Mouse (Mus musculus) MEL-GATA-1-ER (cell line): ENCODE measurements around the gene Mink1.

ENCODE experiments used
- DNase-seq: peaks from one replicate; pipeline ENCODE4 v3.0.0-alpha.2; 2012; ENCODE audit warnings: low read depth; ENCODE audit errors: extremely low read depth

Gene Mink1

GRCm38 (mm10) chr11:70591733-70592132 lies 29.1 kb downstream of the Mink1 start:
- DNase-seq, result no peak

DNA sequence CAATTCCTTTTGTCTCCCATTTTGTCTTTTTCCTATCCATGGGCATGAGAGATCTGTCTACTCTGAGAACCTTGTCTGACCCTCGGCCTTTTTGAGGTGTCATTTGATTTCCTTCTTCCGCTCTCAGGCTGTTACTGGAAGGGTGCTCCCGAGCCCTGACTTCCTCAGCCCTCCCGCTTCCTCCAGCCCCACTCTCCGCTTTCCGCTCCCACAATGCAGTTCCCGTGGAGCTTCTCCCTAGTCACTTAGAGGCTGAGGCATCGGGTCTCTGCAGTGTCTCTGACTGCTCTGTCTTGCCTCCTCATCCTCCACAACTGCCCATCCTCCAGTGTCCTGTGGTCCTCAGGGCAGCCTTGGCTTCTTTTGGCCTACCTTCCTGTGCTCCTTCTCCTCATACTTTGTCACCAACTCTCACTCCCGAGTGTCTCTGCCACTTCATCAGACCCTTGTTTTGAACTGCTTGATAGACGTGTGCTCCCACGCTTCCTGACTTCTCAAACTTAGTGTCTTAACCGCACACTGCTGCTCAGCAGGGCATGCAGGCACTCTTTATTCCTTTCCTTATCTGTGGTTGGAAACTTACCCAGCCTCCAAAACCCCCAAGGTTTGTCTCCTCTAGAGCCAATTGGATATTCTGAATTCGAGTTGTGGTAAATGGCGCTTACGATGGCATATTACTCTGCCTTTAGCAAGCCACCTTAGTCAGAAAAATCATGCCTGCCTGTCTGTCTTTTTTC lies 31.7 kb downstream of the Mink1 start:
- no peak for DNase-seq

- DNase-seq, result no peak
Observed at GRCm38 (mm10) chr11:70595638-70596037, 33.0 kb downstream of the Mink1 start.

GRCm38 (mm10) chr11:70596094-70596493 lies 33.4 kb downstream of the Mink1 start:
- DNase-seq, result no peak

DNA sequence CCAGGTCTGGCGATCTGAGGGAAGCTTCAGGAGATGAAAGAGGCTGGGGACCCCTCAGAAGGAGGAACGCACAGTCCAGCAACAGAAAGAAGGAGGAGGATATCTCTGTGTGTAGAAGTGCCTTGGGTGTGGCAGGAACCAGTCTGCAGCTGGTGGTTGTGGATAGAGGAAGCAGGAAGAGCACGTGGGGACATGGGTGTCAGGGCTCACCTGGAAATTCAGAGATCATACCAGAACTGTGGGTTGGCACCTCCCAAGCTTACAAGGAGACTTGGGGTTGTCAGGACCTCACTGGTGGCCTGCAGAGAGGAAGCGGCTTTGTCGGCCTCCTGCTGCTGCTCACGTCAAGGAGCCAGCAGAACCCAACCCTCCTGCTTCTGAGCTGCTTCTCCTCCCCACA lies 34.6 kb downstream of the Mink1 start:
- peak; percentile 82 for DNase-seq

DNA sequence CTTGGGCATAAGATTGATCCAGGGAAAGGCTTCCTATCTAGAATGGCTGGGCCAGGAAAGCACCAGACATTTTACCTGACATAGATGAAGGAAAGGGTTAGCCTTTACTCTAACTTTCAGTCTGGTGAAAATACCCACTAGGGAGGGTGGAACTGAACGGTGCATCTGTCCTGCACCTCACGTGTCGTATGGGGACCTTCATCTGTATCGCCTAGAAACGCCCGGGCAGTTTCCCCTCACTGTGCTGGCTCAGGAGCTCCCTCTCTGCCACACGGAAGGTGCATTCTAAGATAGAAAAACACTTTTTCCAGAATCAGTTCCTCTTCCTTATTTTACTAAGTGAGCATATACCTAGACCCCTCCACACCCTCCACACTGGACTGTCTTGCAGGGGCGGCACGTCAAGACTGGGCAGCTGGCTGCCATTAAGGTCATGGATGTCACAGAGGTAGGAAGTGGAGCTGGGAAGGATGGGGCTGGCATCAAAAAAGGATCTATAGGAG lies 35.8 kb downstream of the Mink1 start:
- DNase-seq, result no peak

- DNase-seq, result no peak
Observed at GRCm38 (mm10) chr11:70605024-70605566, 42.4 kb downstream of the Mink1 start.

GRCm38 (mm10) chr11:70606717-70607116 lies 44.0 kb downstream of the Mink1 start:
- no peak for DNase-seq

- DNase-seq, result no peak
Observed at GRCm38 (mm10) chr11:70607611-70608010, 44.9 kb downstream of the Mink1 start.

GRCm38 (mm10) chr11:70608381-70609066 lies 45.8 kb downstream of the Mink1 start:
- no peak for DNase-seq

- no peak for DNase-seq
Observed at GRCm38 (mm10) chr11:70610752-70611151, 48.1 kb downstream of the Mink1 start.

GRCm38 (mm10) chr11:70612505-70612904 lies 49.8 kb downstream of the Mink1 start:
- no peak for DNase-seq

DNA sequence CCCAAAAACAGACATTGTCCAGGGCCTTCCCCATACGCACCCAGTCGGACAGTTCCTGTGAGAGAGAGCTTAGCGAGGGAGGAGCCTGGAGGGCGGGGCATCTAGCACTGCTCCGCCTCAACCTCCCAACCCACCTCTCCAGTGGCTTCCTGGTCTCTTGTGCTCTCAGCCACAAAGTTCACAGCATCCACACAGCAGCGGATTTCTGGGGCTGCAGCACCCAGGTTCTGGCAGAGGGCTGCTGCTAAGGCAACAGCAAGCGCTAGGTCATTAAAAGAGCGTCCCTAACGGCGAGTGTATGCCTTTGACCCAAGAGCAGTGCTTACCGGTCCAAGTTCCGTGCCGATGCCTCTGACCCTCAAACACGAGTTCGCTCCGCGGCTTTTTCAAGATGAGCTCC lies 52.4 kb downstream of the Mink1 start:
- DNase-seq, result no peak

DNA sequence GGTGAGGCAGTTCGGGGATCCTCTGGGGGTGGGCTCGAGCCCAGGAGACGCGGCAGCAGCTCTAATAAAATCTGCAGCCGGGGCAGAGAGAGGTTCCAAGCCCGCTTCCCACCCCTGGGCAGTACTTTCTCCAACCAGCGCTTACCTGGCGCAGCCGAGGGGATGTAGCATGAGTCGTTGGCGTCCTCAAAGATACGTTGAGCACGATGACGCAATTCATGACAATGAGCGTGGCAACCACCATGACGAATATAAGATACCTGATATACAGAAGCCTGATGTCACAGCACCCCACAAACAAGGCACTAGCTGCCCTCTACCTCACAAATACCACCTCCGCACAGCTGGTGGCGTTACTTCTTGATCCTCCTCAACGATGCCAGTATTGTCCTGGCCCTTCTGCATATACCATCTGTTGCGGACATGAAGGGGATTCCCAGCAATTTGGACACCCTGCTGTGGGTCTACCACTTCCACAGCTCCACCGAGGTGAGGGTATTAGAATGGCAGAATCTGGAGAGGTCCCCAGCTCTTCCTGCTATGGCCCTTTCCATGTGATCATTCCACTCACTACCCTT lies 52.9 kb downstream of the Mink1 start, which contains the start of gene 4930544D05Rik:
Gene 4930544D05Rik (plus strand): TSS at position 333 of the 578 bp plus-strand sequence.
- no peak for DNase-seq

DNA sequence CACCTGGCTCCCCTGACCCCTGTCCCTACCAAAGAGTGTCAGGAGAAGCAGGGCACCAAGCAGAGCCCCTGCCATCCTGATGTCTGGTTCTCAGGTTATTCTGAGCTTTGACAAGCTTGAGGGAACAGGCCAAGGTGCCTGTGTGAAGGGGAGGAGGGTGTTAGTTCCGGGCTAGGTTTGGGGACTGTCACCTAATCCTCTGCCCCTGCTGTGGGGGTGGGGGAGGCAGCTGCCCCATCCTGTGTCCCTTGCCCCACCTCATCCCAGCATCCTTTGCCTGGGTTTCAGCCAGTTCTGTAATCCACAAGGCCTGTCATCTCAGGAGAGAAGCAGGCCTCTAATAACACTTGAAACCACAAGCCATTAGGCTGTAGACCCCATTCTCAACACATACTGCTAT lies 56.4 kb downstream of the Mink1 start, which contains the start of gene Chrne:
Gene Chrne (minus strand): TSS at position 116 of the 400 bp plus-strand sequence.
- DNase-seq, result no peak

DNA sequence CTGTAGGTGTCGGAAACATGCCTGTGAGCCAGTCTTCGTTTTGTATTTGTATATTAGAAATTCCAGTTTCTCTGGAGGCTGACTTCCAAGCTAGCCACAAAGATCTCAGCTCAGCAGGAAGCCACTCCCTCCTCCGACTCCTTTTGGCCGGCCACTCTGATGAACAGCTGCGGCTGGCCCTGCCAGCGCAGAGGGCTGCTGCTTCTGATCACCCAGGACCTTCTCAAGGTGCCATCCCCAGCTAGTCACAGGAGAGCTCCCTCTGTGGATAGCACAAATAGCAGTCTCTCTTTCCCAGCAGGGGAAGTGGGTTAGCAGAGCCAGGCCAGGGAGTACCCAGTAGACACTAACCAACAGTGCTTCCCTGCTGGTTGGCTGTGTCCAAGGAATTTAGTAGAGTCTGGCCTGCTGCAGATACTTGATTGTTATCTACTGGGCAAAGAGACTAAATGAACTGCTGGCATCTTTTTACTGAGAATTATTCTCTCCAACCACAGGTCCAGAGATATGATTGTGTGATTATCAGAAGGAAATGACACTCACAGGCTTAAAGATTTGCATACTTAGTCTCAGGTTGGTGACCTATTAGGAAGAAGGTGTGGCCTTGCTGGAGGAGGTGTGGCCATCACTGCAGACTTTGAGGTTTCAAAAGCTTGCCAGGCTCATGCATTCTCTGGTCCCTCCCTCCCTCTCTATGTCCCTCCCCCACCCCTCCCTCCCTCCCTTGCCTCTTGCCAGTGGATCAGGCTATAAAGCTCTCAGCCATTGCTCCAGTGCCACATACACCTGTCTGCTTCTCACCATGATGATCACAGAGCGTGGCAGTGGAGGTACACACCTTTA lies 59.5 kb downstream of the Mink1 start:
- DNase-seq, result peak; percentile 62

- peak; percentile 70 for DNase-seq
Observed at GRCm38 (mm10) chr11:70623053-70623742, 60.5 kb downstream of the Mink1 start.

GRCm38 (mm10) chr11:70625473-70625872 lies 62.8 kb downstream of the Mink1 start:
- no peak for DNase-seq

DNA sequence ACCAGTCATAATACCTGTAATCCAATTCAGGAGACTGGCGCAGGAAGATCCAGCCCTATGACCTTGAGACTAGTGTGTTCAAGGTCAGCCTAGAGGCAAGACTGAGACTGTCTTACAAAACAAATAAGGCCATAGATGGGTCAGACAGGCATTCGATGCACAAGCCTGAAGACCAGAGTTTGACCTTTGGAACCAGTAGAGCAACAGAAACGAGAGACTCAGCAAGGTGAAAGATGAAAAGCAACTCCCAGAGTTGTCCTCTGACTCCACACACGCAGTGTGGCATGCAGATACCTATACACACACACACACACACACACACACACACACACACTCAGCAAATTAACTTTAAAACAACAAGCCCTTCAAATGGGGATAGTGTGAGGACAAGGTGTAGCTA lies 64.2 kb downstream of the Mink1 start:
- DNase-seq, result no peak

DNA sequence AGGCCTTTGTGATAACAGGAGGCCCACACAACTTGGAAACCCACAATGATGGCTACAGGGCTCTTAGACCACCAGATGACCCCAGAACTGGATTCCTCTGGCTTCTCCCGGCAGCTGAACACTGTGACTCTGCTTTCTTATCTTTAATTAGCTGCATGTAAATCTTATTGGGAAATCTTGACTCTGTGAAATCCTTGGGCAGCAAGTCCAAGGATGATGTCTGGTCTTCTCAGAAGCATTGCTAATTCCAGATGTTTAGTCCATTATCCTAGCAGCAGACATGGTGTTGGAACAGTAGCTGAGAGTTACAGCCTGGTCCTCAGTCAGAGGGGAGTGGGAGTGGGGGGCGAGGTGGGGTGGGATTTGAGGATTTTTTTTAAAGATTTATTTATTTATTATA lies 65.8 kb downstream of the Mink1 start:
- DNase-seq, result no peak
